Mouse (Mus musculus) left cerebral cortex, adult 11 months (tissue): ENCODE data around the gene Sub1.
A peak's percentile ranks its signal among the peaks of the same experiment; 100 is the strongest.

Experiments used
- DNase-seq: peaks from one replicate; pipeline ENCODE4 v3.0.0; 2022; ENCODE audit warnings: low spot score

Gene Sub1

GRCm38 (mm10) chr15:12010602-12011044 is 13.8 kb upstream of the Sub1 start:
- no peak for DNase-seq

GRCm38 (mm10) chr15:12009712-12010601 is 13.2 kb upstream of the Sub1 start:
- no peak for DNase-seq

- no peak for DNase-seq
Observed at GRCm38 (mm10) chr15:12008894-12009293, 12.1 kb upstream of the Sub1 start.

- no peak for DNase-seq
Observed at GRCm38 (mm10) chr15:12007971-12008800, 11.4 kb upstream of the Sub1 start.

- DNase-seq = no peak
Observed at GRCm38 (mm10) chr15:12007421-12007820, 10.6 kb upstream of the Sub1 start.

GRCm38 (mm10) chr15:12006169-12006568 is 9.4 kb upstream of the Sub1 start:
- no peak for DNase-seq

GRCm38 (mm10) chr15:11995815-11996201 is 975 bp downstream of the Sub1 start:
- DNase-seq = peak; percentile 88

GRCm38 (mm10) chr15:11994921-11995814 is 1.6 kb downstream of the Sub1 start:
- no peak for DNase-seq

- no peak for DNase-seq
Observed at GRCm38 (mm10) chr15:11994006-11994405, 2.8 kb downstream of the Sub1 start.

- DNase-seq = no peak
Observed at GRCm38 (mm10) chr15:11991552-11992113, 5.2 kb downstream of the Sub1 start.

- DNase-seq = no peak
Observed at GRCm38 (mm10) chr15:11988580-11988979, 8.2 kb downstream of the Sub1 start.

- no peak for DNase-seq
Observed at GRCm38 (mm10) chr15:11987892-11988291, 8.9 kb downstream of the Sub1 start.

GRCm38 (mm10) chr15:11981985-11982384 is 14.8 kb downstream of the Sub1 start:
- DNase-seq = no peak

- peak; percentile 70 for DNase-seq
Observed at GRCm38 (mm10) chr15:11981501-11981900, 15.3 kb downstream of the Sub1 start.

GRCm38 (mm10) chr15:11978175-11978574 is 18.6 kb downstream of the Sub1 start:
- DNase-seq = peak; percentile 23

GRCm38 (mm10) chr15:11977071-11977470 is 19.7 kb downstream of the Sub1 start:
- no peak for DNase-seq

- DNase-seq = no peak
Observed at GRCm38 (mm10) chr15:11975836-11976235, 20.9 kb downstream of the Sub1 start.

GRCm38 (mm10) chr15:11971854-11972420 is 24.8 kb downstream of the Sub1 start:
- DNase-seq = peak; percentile 44

GRCm38 (mm10) chr15:11970621-11971020 is 26.2 kb downstream of the Sub1 start:
- no peak for DNase-seq

- DNase-seq = no peak
Observed at GRCm38 (mm10) chr15:11968851-11969250, 27.9 kb downstream of the Sub1 start.

- no peak for DNase-seq
Observed at GRCm38 (mm10) chr15:11966367-11966766, 30.4 kb downstream of the Sub1 start.
